Mouse (Mus musculus) adrenal gland, postnatal 10 days (tissue): ENCODE measurements around the gene N4bp2l1. TPM values are rescaled to one million over a fixed set of nuclear protein-coding genes. Genes with fewer than 3 reads are reported as not detected.

ENCODE experiments used
- DNase-seq: peaks from one replicate; pipeline ENCODE4 v3.0.0; 2021; ENCODE audit warnings: mixed read lengths
- total RNA-seq, 2 experiments: library from RNA; stranded (reverse); gene quantifications; 2 replicates each; pipeline ENCODE4 v1.2.3; 2021

Gene N4bp2l1
- total RNA-seq, 2 experiments from 2014 or later: 40.2 to 50.2 TPM

- DNase-seq: no peak
Measured at GRCm38 (mm10) chr5:150599301-150600294, 2.6 kb upstream of the N4bp2l1 start.

GRCm38 (mm10) chr5:150598202-150599119 lies 1.5 kb upstream of the N4bp2l1 start:
- no peak for DNase-seq

- no peak for DNase-seq
Measured at GRCm38 (mm10) chr5:150595366-150596016, 1.5 kb downstream of the N4bp2l1 start.

GRCm38 (mm10) chr5:150594649-150595339 lies 2.2 kb downstream of the N4bp2l1 start:
- no peak for DNase-seq

- DNase-seq: peak; percentile 81
Measured at GRCm38 (mm10) chr5:150593756-150594648, 3.0 kb downstream of the N4bp2l1 start.

- peak; percentile 64 for DNase-seq
Measured at GRCm38 (mm10) chr5:150592904-150593755, 3.9 kb downstream of the N4bp2l1 start.

GRCm38 (mm10) chr5:150592186-150592903 lies 4.6 kb downstream of the N4bp2l1 start:
- DNase-seq: no peak

- DNase-seq: no peak
Measured at GRCm38 (mm10) chr5:150589945-150590344, 7.0 kb downstream of the N4bp2l1 start.

GRCm38 (mm10) chr5:150584337-150584729 lies 12.7 kb downstream of the N4bp2l1 start:
- no peak for DNase-seq

- peak; percentile 76 for DNase-seq
Measured at GRCm38 (mm10) chr5:150583622-150584336, 13.2 kb downstream of the N4bp2l1 start.

- DNase-seq: no peak
Measured at GRCm38 (mm10) chr5:150583181-150583580, 13.8 kb downstream of the N4bp2l1 start.

GRCm38 (mm10) chr5:150581180-150581579 lies 15.8 kb downstream of the N4bp2l1 start:
- DNase-seq: no peak

GRCm38 (mm10) chr5:150578613-150579171 lies 18.3 kb downstream of the N4bp2l1 start:
- DNase-seq: no peak

GRCm38 (mm10) chr5:150576832-150577231 lies 20.2 kb downstream of the N4bp2l1 start:
- DNase-seq: no peak

- no peak for DNase-seq
Measured at GRCm38 (mm10) chr5:150574885-150575284, 22.1 kb downstream of the N4bp2l1 start.

GRCm38 (mm10) chr5:150574403-150574802 lies 22.6 kb downstream of the N4bp2l1 start:
- DNase-seq: no peak

GRCm38 (mm10) chr5:150570496-150571219 lies 26.3 kb downstream of the N4bp2l1 start:
- DNase-seq: no peak
